In the genomic region with DNA sequence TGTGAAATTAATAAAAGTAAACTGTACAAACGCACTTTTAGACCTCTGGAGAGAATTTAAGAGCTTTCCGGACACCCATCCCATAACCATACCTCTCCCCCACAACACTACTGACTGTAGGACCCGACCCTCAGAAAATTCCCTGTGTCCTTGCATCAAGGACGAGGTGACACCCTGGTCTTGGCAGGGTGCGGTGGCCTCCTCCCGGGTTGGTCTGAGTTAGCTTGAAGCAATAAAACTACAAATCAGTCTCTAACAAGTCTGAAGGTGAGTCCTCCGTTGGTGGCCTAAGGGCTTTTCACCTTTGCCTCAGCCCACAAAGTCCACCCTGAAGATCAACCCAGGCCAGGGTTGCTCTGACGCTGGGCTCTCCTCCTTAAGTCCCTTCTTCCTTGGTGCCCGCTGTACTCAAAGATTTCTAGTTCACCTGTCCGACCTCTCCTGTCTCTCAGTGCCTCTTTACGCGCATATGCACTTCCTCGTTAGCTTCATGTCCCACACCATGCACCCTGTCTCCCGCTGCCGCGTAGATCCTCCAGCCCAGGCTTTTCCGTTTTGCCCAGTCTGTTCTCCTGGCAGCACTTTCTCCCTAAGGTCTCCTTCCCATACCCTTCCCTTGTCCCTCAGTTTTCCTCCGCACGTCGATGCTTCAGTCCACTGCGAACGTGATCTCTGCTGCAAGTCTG, we compare ENCODE assay signal across 8 mouse cellular contexts. TPM values are rescaled to one million over a fixed set of nuclear protein-coding genes. Genes with fewer than 3 reads are reported as not detected.
DNase-seq lines count a peak whose midpoint lies in the region; ATAC-seq and TF ChIP-seq lines count a peak whose summit lies in the region.

No protein-coding gene starts in this region.

- H3K27ac ChIP-seq in testis, adult 2 months (ENCODE audit: control insufficient read depth, insufficient read depth, low read depth, low read length), result no peak overlapping the region
- peak overlapping the region; percentile 91 for H3K27ac ChIP-seq in forebrain, embryonic 10.5 days

- peaks cover 14% of the 10 kb centered on the region for H3K4me1 ChIP-seq in testis, adult 2 months (ENCODE audit: control insufficient read depth, insufficient read depth, low read length)
- peaks cover 35% of the 10 kb centered on the region for H3K4me1 ChIP-seq in forebrain, embryonic 10.5 days

- H3K36me3 ChIP-seq in testis, adult 2 months (ENCODE audit: control insufficient read depth, insufficient read depth, low read length), result no peaks in the 10 kb centered on the region
- H3K36me3 ChIP-seq in forebrain, embryonic 10.5 days (replicated peaks), result no peaks in the 10 kb centered on the region

- TF ChIP-seq POLR2A in testis, adult 2 months (IDR thresholded peaks at IDR 0.05; ENCODE audit: control insufficient read depth, low read depth, low read length), result no peak

- H3K9me3 ChIP-seq in forebrain, embryonic 10.5 days, result no peaks in the 10 kb centered on the region

- WGBS in forebrain, embryonic 10.5 days, result 16% methylated on average over 22 of the region's 22 CpGs

- ATAC-seq in megakaryocyte-erythroid progenitor cell, adult 5-6 weeks (replicated peaks; ENCODE audit: low FRiP score, low TSS enrichment, poor library complexity, severe bottlenecking), result 0 out of 2 replicates have a peak, but pooled peaks have one; percentile 16

- H3K4me3 ChIP-seq in testis, adult 2 months (ENCODE audit: control insufficient read depth, low read depth, low read length), result peak overlapping the region; percentile 74
- H3K4me3 ChIP-seq in forebrain, embryonic 10.5 days, result peak overlapping the region; percentile 95

- no peaks in the 10 kb centered on the region for H3K27me3 ChIP-seq in testis, adult 2 months (ENCODE audit: control insufficient read depth, insufficient read depth, low read length)
- no peaks in the 10 kb centered on the region for H3K27me3 ChIP-seq in forebrain, embryonic 10.5 days (ENCODE audit: poor library complexity, severe bottlenecking)

- TF ChIP-seq CTCF in testis, adult 2 months (IDR thresholded peaks at IDR 0.05; ENCODE audit: control insufficient read depth, insufficient read depth, insufficient replicate concordance, low read depth, low read length), result no peak

- DNase-seq in testis, postnatal 10 days (ENCODE audit: low spot score), result no peak
- DNase-seq in forebrain, embryonic 10.5 days (ENCODE audit: extremely low spot score, low spot score), result no peak
- peak; percentile 40 to 61 for DNase-seq in kidney, adult 8-10 months
- DNase-seq in retina, embryonic 14.5 days (ENCODE audit: low spot score), result no peak
- no peak for DNase-seq in left cerebral cortex, adult 18-20 months (ENCODE audit: low spot score in 2 of 2)
- no peak for DNase-seq in frontal cortex, adult 2 months (ENCODE audit: extremely low spot score in 1 of 2, low spot score in 1 of 2)

RNA-seq across cellular contexts. Expression of a gene that starts 1.0 kb away (rescaled TPM):
- polyA plus RNA-seq in testis, adult 2 months (2012; rRNA removed), result 3.1 and 5.5 TPM in 2 replicates
- polyA plus RNA-seq in forebrain, embryonic 10.5 days (2016; fragmentation: Nextera tagmentation; extraction: Ambion mirVana), result 6.4 and 7.7 TPM in 2 replicates
- 13.9 and 19.3 TPM in 2 replicates for total RNA-seq in megakaryocyte-erythroid progenitor cell, adult 5-6 weeks (2014; fragmentation: Nextera tagmentation)
- total RNA-seq in megakaryocyte-erythroid progenitor cell, adult 5-6 weeks (2017), result 11.8 and 18.7 TPM in 2 replicates
- total RNA-seq in left cerebral cortex, adult 18-20 months (2021), result 10 to 100 TPM; 53.2 to 57.0 TPM
- polyA plus RNA-seq in frontal cortex, adult 2 months (2012; rRNA removed), result 31.0 and 33.4 TPM in 2 replicates

RNA-seq across cellular contexts. Expression of a gene that starts 32.2 kb away (rescaled TPM):
- polyA plus RNA-seq in testis, adult 2 months (2012; rRNA removed), result 0.15 and 0.38 TPM in 2 replicates
- polyA plus RNA-seq in forebrain, embryonic 10.5 days (2016; fragmentation: Nextera tagmentation; extraction: Ambion mirVana), result 0.14 TPM in 1 of 2 replicates, not detected in the other
- total RNA-seq in megakaryocyte-erythroid progenitor cell, adult 5-6 weeks (2014; fragmentation: Nextera tagmentation), result not detected in 2 replicates
- not detected in 2 replicates for total RNA-seq in megakaryocyte-erythroid progenitor cell, adult 5-6 weeks (2017)
- not detected for total RNA-seq in left cerebral cortex, adult 18-20 months (2021)
- 0.28 and 1.6 TPM in 2 replicates for polyA plus RNA-seq in frontal cortex, adult 2 months (2012; rRNA removed)

Comparison
In these comparisons a context has a peak if more than half of its experiments do, and no peak if none do; other contexts are left out.
1. DNase-seq: peak in kidney, adult 8-10 months (2 of 2); none in testis, postnatal 10 days (single experiment), forebrain, embryonic 10.5 days (single experiment), retina, embryonic 14.5 days (single experiment), left cerebral cortex, adult 18-20 months (0 of 2) and frontal cortex, adult 2 months (0 of 2).